Mouse (Mus musculus) cortical plate, adult 2 months (tissue): ENCODE measurements around the gene Sys1.

Source experiments
- CTCF ChIP-seq: fragments of 200-500 bp; IDR thresholded peaks from 2 replicates; pipeline ENCODE4 v1.5.1; 2011; ENCODE audit warnings: mild to moderate bottlenecking, control low read depth, low read length; ENCODE audit not compliant: insufficient read depth; ENCODE audit errors: extremely low read depth
- POLR2A ChIP-seq: fragments of 200-500 bp; IDR thresholded peaks from 2 replicates; pipeline ENCODE4 v1.6.1; 2011; ENCODE audit warnings: mild to moderate bottlenecking, low read length, control low read depth; ENCODE audit not compliant: insufficient read depth; ENCODE audit errors: extremely low read depth

DNA sequence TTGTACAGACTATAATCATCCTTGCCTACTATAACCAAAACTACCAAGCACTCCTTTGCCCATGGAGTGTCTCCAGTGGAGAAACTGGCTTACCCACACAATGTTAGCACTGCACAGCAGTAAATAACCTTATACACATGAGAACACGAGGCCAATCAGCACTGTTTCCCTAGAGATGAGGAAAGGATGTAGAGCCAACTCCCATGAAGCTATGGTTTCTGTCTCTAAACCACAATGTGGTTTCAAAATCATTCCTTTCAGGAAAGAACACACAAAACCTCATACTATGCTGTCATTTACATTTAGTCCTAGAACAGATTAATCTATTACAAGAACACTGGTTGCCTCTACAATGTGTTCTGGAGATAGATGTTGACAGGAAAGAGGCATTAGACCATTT lies 39.6 kb downstream of the Sys1 start:
- TF ChIP-seq POLR2A: no peak
- TF ChIP-seq CTCF: no peak
